Mouse (Mus musculus): ENCODE measurements around the gene S1pr4. TPM values are rescaled to one million over a fixed set of nuclear protein-coding genes. Genes with fewer than 3 reads are reported as not detected.

S1pr4 gene
- polyA plus RNA-seq, 1 experiment, result 84.3 TPM

GRCm38 (mm10) chr10:81460471-81460870, 39.5 kb downstream of the S1pr4 start:
- Histone ChIP-seq H3K36me3 (ENCODE audit: control insufficient read depth, insufficient read depth, low read length) (no peaks in the 10 kb centered on the region), H3K27ac (ENCODE audit: control insufficient read depth, insufficient read depth, low read length) (no peak overlapping the region), H3K4me3 (ENCODE audit: control insufficient read depth, insufficient read depth, low read length) (no peak overlapping the region), H3K27me3 (ENCODE audit: control insufficient read depth, insufficient read depth, low read length) (no peaks in the 10 kb centered on the region; the same call in 1 of the 2 replicates), H3K4me1 (replicated peaks; ENCODE audit: control insufficient read depth, insufficient read depth, low read length) (peaks cover 11% of the 10 kb centered on the region)
- TF ChIP-seq POLR2A (IDR thresholded peaks at IDR 0.05; ENCODE audit: control insufficient read depth, extremely low read depth, insufficient read depth, low read length, poor library complexity) (no peak), CTCF (IDR thresholded peaks at IDR 0.05; ENCODE audit: borderline replicate concordance, control insufficient read depth, extremely low read depth, insufficient read depth, low read length, poor library complexity) (no peak)
- DNase-seq, result no peak
- WGBS, result 22% methylated on average over 20 of the region's 20 CpGs

- TF ChIP-seq CTCF (IDR thresholded peaks at IDR 0.05; ENCODE audit: borderline replicate concordance, control insufficient read depth, extremely low read depth, insufficient read depth, low read length, poor library complexity), result no peak
- no peak for TF ChIP-seq POLR2A (IDR thresholded peaks at IDR 0.05; ENCODE audit: control insufficient read depth, extremely low read depth, insufficient read depth, low read length, poor library complexity)
- Histone ChIP-seq H3K36me3 (ENCODE audit: control insufficient read depth, insufficient read depth, low read length) (no peaks in the 10 kb centered on the region), H3K27ac (ENCODE audit: control insufficient read depth, insufficient read depth, low read length) (no peak overlapping the region), H3K27me3 (ENCODE audit: control insufficient read depth, insufficient read depth, low read length) (no peaks in the 10 kb centered on the region; the same call in 1 of the 2 replicates), H3K4me1 (replicated peaks; ENCODE audit: control insufficient read depth, insufficient read depth, low read length) (peaks cover 11% of the 10 kb centered on the region), H3K4me3 (ENCODE audit: control insufficient read depth, insufficient read depth, low read length) (no peak overlapping the region)
- DNase-seq, result no peak
- 83% methylated on average over 21 of the region's 21 CpGs for WGBS
Measured at GRCm38 (mm10) chr10:81459399-81459798, 40.5 kb downstream of the S1pr4 start.

DNA sequence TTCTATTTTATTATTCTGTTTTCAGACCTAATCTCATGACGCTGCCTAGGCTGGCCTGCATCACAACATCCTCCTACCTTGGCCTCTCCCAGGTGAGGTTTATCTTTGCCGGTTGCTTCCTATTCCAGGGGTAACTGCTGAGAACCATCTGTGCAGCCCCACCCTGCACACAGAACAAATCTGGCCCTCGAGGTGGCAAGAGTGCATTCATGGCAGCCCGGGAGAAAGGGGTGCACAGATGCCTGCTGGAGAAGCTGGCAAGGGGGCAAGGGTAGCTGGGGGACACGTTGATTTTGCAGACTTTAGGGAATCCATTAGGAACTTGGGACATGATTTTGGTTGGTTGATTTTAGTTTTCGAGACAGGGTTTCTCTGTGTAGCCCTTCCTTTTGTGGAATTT, 41.7 kb downstream of the S1pr4 start:
- Histone ChIP-seq H3K4me1 (replicated peaks; ENCODE audit: control insufficient read depth, insufficient read depth, low read length) (peaks cover 6% of the 10 kb centered on the region; the same call in 1 of the 2 replicates), H3K4me3 (ENCODE audit: control insufficient read depth, insufficient read depth, low read length) (no peak overlapping the region), H3K27ac (ENCODE audit: control insufficient read depth, insufficient read depth, low read length) (no peak overlapping the region), H3K27me3 (ENCODE audit: control insufficient read depth, insufficient read depth, low read length) (peaks cover 4% of the 10 kb centered on the region; the same call in 1 of the 2 replicates), H3K36me3 (ENCODE audit: control insufficient read depth, insufficient read depth, low read length) (no peaks in the 10 kb centered on the region)
- DNase-seq, result no peak
- WGBS, result 86% methylated on average over 6 of the region's 6 CpGs
- TF ChIP-seq POLR2A (IDR thresholded peaks at IDR 0.05; ENCODE audit: control insufficient read depth, extremely low read depth, insufficient read depth, low read length, poor library complexity) (no peak), CTCF (IDR thresholded peaks at IDR 0.05; ENCODE audit: borderline replicate concordance, control insufficient read depth, extremely low read depth, insufficient read depth, low read length, poor library complexity) (no peak)

DNA sequence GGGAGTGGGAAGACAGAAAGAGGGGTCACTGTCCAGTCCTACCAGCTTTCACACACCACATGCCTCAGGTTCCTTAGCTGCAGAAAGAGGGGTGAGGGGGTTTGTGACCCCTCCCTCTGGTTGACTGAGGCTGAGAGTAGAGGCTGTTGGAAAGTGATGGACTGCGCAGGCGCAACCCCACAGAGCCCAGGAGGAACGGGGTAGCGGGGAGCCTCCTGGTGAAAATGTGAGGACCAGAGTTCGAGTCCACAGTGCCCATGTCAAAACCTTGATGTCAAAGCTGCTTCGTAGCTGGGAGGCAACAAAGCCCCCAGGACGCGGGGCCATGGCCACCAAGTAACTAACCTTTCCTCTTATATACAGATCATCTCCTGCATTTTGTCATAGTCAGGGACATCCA, 42.3 kb downstream of the S1pr4 start:
- no peaks in the 10 kb centered on the region for H3K36me3 ChIP-seq (ENCODE audit: control insufficient read depth, insufficient read depth, low read length)
- H3K27ac ChIP-seq (ENCODE audit: control insufficient read depth, insufficient read depth, low read length), result no peak overlapping the region
- TF ChIP-seq CTCF (IDR thresholded peaks at IDR 0.05; ENCODE audit: borderline replicate concordance, control insufficient read depth, extremely low read depth, insufficient read depth, low read length, poor library complexity), result no peak
- TF ChIP-seq POLR2A (IDR thresholded peaks at IDR 0.05; ENCODE audit: control insufficient read depth, extremely low read depth, insufficient read depth, low read length, poor library complexity), result no peak
- H3K4me1 ChIP-seq (replicated peaks; ENCODE audit: control insufficient read depth, insufficient read depth, low read length), result peaks cover 6% of the 10 kb centered on the region; the same call in 1 of the 2 replicates
- WGBS, result 90% methylated on average over 8 of the region's 8 CpGs
- H3K27me3 ChIP-seq (ENCODE audit: control insufficient read depth, insufficient read depth, low read length), result peaks cover 6% of the 10 kb centered on the region; the same call in 1 of the 2 replicates
- no peak overlapping the region for H3K4me3 ChIP-seq (ENCODE audit: control insufficient read depth, insufficient read depth, low read length)
- DNase-seq, result no peak

DNA sequence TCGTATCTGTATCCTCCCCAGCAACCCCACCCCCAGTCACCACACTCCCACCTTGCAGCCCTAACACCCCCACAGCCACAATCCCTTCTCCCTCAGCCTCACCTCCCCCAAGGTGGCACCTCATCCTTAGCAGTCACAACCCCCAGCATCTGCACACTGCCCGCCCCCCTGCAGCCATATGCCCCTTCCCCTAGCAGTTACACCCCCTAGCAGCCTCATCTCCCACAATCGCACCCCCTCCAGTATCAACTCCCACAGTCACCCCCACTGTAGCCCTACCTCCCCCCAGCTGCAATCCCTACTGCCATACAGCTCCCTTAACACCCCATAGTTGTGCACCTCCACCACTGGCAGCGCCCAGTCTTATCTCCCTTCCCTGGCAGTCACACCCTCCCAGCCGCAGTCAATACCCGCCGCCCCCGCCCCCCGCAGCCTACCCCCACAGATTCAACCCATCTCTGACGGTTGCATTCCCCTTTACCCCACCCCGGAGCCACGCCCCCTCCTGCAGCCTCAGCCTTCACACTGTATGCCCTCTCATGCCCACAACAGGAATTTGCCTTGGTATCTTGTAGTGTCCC, 42.9 kb downstream of the S1pr4 start:
- no peak for TF ChIP-seq POLR2A (IDR thresholded peaks at IDR 0.05; ENCODE audit: control insufficient read depth, extremely low read depth, insufficient read depth, low read length, poor library complexity)
- TF ChIP-seq CTCF (IDR thresholded peaks at IDR 0.05; ENCODE audit: borderline replicate concordance, control insufficient read depth, extremely low read depth, insufficient read depth, low read length, poor library complexity), result no peak
- no peaks in the 10 kb centered on the region for H3K36me3 ChIP-seq (ENCODE audit: control insufficient read depth, insufficient read depth, low read length)
- H3K4me3 ChIP-seq (ENCODE audit: control insufficient read depth, insufficient read depth, low read length), result no peak overlapping the region
- WGBS, result 28% methylated on average over 12 of the region's 12 CpGs
- H3K4me1 ChIP-seq (replicated peaks; ENCODE audit: control insufficient read depth, insufficient read depth, low read length), result peaks cover 3% of the 10 kb centered on the region; the same call in 1 of the 2 replicates
- no peak overlapping the region for H3K27ac ChIP-seq (ENCODE audit: control insufficient read depth, insufficient read depth, low read length)
- peaks cover 10% of the 10 kb centered on the region; the same call in 1 of the 2 replicates for H3K27me3 ChIP-seq (ENCODE audit: control insufficient read depth, insufficient read depth, low read length)
- DNase-seq, result no peak

GRCm38 (mm10) chr10:81455181-81455895, 44.6 kb downstream of the S1pr4 start, which contains the start of gene Nfic:
Gene Nfic, minus strand, starts transcription at chr10:81455635.
- H3K27me3 ChIP-seq (ENCODE audit: control insufficient read depth, insufficient read depth, low read length), result peaks cover 11% of the 10 kb centered on the region; the same call in 1 of the 2 replicates
- H3K36me3 ChIP-seq (ENCODE audit: control insufficient read depth, insufficient read depth, low read length), result no peaks in the 10 kb centered on the region
- TF ChIP-seq CTCF (IDR thresholded peaks at IDR 0.05; ENCODE audit: borderline replicate concordance, control insufficient read depth, extremely low read depth, insufficient read depth, low read length, poor library complexity), result no peak
- TF ChIP-seq POLR2A (IDR thresholded peaks at IDR 0.05; ENCODE audit: control insufficient read depth, extremely low read depth, insufficient read depth, low read length, poor library complexity), result no peak
- H3K4me1 ChIP-seq (replicated peaks; ENCODE audit: control insufficient read depth, insufficient read depth, low read length), result no peaks in the 10 kb centered on the region
- no peak for DNase-seq
- 75% methylated on average over 28 of the region's 28 CpGs for WGBS
- H3K27ac ChIP-seq (ENCODE audit: control insufficient read depth, insufficient read depth, low read length), result no peak within 1 kb of the TSS
- no peak within 1 kb of the TSS for H3K4me3 ChIP-seq (ENCODE audit: control insufficient read depth, insufficient read depth, low read length)
